Mouse (Mus musculus) bone marrow, adult 2 months (tissue): ENCODE measurements around the gene Mpg.

ENCODE experiments used
- CTCF ChIP-seq: fragments of 200-500 bp; IDR thresholded peaks from 2 replicates; pipeline ENCODE4 v1.5.1; 2011; ENCODE audit warnings: low read length, control low read depth; ENCODE audit not compliant: control insufficient read depth, insufficient read depth
- POLR2A ChIP-seq: fragments of 200-500 bp; IDR thresholded peaks from 2 replicates; pipeline ENCODE4 v1.6.1; 2011; ENCODE audit warnings: low read depth, mild to moderate bottlenecking, control low read depth, low read length, borderline replicate concordance; ENCODE audit not compliant: control insufficient read depth

DNA sequence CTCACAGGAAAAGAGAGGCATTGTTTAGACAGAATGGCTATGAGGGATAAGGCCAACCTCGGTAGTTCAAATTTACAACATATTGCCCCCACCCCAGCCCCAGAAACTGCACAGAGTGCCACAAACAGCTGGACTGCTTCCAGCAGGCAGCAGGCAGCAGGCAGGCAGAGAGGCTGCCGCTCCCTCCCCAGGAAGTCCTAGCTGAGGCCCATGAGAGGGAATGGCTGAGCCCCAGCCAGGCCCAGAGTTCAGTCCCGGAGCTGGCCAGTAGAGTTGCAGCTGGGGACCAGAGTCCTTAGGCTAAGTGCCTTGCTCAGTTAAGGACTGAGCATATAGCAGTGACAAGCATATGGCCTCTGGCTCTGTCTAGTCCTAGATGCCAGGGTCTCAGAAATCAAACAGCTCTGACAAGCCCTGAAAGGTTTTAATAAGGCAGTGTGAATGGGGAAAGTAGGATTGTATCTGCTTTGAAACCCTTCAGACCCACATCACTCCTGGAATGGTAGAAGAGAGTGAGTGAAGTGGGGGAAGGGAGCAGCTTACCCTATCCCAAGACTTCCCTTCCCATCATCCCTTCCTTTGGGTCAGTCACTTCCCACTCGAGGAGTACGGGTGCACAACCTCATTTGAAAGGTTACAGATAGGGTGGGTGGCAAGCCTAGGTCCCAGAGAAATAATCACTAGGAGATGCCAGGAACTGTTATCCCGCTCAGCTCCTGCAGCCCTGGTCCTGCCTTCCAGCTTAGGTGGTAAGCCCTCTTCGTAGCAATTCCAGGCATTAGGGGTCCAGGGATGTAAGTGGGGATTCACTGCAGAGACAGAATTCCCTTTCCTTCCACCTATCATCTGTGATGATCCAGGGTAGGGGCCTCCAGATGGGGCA, 842 bp upstream of the Mpg start:
- TF ChIP-seq CTCF (no peak), POLR2A (no peak)
